Mouse (Mus musculus) megakaryocyte progenitor cell, adult 5-6 weeks (primary cell): Measurements from ENCODE around the gene Gm17409. TPM values are rescaled to one million over a fixed set of nuclear protein-coding genes. Genes with fewer than 3 reads are reported as not detected.

Source experiments
- ATAC-seq: replicated peaks from 2 replicates; pipeline ENCODE4 v1.8.0; 2016; ENCODE audit warnings: mild to moderate bottlenecking, moderate TSS enrichment, inconsistent platforms; ENCODE audit not compliant: poor library complexity
- total RNA-seq, 2 experiments: library from RNA; stranded (forward) in 1 of 2; stranded (reverse) in 1 of 2; fragments of 157-497, 149-512 nt in 1 of 2; fragments of 200-1000 nt in 1 of 2; gene quantifications; 2 replicates each; pipeline versions ENCODE4 v1.2.3 to v1.2.4; 2015 to 2017

The Gm17409 gene
- total RNA-seq, 2 experiments from 2014 or later = not detected

DNA sequence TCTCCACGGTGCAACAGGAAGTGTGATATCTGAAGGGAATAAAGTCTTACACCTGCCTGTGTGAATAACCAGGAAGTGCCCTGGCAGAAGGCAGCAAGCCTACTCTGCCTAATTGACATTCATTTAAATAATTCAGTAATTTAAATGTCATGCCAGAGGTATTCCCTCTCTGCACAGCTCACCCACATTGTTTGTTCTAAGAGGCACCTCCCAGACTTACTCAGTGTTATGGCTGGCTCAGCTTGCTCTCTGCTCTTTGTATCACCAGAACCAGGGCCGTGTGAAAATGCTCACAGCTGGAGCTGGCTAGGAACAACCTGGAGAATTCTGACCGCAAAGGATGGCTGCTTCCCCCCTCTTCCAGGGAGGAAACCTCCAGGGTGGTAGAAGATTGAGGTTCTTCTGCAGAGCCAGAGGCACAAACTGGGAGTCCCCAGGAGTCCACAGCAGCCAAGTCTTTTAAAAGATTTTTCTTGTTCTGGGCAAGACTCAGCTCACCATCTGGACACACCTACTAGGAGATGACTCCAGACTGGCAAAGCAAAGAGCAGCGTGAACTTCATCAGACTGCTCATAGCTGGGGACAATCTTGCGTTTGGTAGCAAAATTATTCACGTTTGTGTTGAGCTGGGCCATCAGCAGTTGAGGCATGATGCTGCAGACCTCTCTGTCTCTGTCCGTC, 14.5 kb downstream of the Gm17409 start:
- no peak for ATAC-seq

- ATAC-seq = peak; percentile 11; the same call in 1 of the 2 replicates
Observed at GRCm38 (mm10) chr2:58485152-58485551, 15.2 kb downstream of the Gm17409 start.

- ATAC-seq = no peak
Observed at GRCm38 (mm10) chr2:58485683-58486082, 15.8 kb downstream of the Gm17409 start.

- no peak for ATAC-seq
Observed at GRCm38 (mm10) chr2:58486441-58487278, 16.7 kb downstream of the Gm17409 start.

- no peak for ATAC-seq
Observed at GRCm38 (mm10) chr2:58487279-58487560, 17.3 kb downstream of the Gm17409 start.

DNA sequence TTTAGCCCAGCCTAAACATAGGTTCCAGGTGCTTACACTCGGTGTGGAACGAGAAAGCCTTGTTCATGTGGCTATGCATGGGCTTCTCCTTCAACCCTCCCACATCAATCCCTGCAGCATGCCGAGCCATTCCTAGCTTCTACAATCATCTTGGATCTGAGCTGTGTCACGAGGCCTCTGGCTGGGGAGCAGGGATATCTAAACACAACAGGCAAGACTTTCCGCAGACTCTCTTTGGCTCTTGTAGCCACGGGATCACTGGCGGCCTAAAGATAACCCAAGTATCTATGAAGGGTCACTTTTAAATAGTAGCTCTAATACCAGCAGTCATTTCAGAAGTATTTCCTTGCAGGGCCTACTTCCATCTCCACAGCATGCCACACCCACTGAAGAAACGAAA, 18.5 kb downstream of the Gm17409 start:
- ATAC-seq = no peak

DNA sequence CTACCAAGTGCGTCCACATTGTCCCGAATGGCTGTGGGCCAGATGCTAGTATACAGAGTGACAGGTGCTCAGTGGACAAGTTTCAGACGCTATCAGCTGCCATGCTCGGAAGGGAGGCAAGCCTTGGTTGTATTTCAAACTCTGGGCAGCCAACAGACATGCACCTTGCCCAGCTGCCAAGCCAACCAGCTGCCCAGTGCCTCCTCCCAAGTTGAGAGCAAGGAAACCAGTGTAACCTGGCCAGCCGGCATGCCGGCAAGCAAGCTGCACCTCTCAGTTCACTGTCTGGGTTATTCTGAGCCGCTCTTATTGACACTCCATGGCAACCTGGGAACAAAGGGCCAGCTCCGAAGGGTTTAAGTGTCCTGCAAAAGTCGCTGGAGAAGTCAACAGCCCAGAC, 19.4 kb downstream of the Gm17409 start:
- ATAC-seq = no peak

- no peak for ATAC-seq
Observed at GRCm38 (mm10) chr2:58493685-58494635, 24.0 kb downstream of the Gm17409 start.

DNA sequence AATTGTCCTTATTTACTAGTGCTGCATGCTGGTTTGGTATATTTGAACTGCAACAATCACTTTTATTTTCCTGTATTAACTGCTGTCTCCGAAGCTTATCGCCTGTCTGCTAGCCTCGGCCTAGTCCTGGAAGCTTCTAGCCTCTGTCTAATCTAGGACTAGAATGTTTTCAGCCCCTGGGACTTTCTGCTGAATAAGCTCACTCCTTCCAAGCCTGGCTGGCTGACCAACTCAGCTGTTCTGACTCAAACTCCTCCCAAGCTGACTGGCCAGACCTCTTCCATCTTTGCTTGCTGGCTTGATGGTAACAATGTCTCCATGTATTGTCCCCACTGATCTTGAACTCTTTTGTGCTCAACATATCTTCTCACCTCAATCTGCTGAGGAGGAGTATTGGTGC, 25.4 kb downstream of the Gm17409 start:
- ATAC-seq = no peak

DNA sequence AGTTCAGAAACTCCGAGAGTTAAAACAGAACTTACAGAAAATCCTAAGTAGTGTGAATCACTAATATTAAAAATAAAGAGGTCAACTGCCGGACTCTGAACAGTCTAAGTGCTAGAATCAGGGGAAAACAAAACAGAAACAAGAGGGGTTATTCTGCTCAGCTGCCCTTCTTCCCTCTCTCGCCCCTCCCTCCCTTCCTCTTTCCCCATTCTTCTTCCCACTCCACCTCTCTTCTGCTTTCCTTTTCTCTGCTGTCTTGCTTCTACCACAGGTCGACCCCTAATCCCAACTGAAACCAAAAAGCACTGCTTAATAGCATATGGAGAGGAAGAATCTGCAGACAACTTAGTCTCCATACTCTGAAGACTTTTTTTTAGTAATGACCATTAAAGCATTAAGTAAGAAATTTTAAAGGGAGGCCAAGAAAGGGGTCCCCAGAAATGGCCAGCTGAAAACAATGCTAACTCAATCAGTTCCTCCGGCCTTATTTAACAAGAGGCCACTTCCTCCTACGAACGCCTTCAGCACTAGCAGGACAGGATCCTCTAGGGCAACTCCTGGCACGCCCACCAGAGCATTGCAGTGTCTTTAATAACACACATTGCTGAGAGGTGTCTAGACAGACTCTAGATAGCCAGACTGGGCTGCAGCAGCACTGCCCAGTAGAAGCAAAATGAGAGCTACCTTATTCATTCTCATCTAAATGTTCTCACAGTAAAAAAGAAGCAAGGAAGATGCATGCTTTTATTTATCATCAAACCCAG, 26.9 kb downstream of the Gm17409 start:
- peak; percentile 76 for ATAC-seq

DNA sequence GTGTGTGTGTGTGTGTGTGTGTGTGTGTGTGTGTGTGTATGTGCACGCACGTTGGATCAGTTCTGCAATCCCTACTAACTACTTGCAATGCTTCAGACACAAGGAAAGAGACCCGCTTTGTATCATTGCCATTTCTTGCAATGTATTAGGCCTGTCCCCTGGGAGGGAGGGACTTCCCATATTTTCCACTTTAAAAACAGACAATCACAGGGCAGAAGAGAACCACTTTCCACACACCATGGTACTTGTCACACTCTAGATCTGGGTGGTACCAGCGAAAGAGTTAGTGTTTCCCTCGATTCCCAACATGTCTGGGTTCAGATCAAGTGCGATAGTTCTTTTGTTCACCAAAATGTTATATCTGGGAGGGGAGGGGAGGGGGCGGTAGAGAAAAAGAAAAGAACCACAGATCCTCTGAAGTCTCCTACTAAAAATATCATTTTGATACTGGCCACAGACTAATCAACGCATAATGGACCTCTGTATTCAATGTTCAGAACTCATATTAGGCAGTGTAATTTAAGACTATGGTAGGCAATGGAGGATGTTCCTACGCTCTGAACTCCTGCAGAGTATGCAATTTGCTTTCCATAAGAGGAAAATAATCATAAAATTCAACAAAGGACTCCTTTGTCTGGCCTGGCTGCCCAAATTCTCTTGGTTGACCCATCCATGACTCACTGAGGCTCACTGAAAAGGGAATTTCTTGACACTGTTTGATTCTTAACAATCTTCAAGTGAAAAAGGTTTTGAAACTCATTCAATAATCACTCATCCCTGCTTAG, 35.6 kb downstream of the Gm17409 start:
- ATAC-seq = no peak

DNA sequence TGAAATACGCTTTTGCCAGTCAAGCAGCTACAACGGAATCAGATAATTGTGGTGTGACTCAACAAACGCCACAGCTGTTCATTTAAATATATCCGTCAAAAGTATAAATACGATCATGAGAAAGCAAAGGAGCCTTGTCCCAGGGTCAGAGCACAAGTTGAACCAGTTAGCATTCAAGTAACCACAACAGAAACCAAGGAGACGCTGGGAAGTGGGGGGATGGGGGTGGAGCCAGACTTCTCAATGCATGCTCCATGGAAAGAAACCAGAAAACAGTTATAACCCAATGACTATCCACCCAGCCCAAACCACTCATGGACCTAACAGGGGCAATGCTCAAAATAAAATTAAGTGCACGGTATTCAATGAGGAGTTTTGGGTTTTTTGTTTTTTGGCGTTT, 40.3 kb downstream of the Gm17409 start:
- no peak for ATAC-seq

DNA sequence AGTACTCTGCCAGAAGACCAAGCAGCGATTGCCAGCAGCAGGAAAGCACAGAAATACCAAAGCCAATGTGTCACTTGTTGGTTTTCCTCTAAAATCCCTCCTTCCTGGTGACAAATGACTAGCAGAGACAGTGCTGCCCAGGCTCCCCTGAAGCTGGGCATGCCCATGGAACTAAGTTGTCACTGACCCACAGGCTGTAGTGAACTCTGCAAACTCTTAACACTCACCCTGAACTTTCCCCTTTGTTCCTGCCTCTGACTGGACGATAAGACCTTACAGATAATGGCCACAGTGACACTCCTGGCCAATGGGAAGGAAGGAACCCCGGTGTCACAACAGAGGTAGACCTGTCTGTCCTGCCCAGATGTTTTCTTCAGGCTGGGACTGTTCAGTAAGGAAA, 43.3 kb downstream of the Gm17409 start:
- ATAC-seq = no peak

GRCm38 (mm10) chr2:58514489-58514888, 44.6 kb downstream of the Gm17409 start:
- no peak for ATAC-seq

GRCm38 (mm10) chr2:58516000-58516399, 46.1 kb downstream of the Gm17409 start:
- no peak for ATAC-seq

DNA sequence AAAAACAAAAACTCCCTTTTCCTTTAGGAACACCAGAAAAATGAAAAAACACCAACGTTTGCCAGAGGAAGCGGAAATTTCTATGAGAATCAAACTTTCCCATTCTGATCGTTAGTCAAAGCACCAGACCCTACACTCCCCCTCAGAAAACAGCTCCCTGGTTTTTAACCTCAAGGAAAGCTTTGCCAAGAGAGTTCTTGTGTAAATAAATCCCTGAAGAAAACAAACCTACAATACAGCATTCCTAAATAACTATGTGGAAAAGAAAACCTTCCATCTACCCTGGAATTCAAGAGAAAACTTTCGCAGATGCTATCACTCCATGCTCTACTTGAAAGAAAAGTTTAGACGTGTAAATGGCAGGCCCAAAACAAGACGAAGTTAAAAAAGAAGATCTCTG, 47.0 kb downstream of the Gm17409 start:
- no peak for ATAC-seq

DNA sequence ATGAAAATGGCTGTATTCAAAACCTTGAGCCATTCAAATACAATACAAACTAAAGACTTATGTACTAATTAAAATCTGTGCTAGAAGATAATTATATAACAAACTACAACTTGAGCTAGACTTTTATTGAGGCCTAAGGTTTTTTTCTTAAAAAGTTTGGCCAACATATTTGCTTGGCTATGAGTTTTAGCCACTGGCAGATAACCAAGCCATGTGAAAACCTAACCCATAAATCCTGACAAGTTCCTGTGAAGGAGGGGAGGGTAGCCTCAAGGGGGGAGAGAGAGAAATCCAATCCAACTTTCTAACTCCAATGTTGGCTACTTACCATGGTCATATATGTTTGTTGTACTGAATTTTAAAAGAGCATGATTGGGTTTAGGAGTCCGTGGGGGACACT, 48.6 kb downstream of the Gm17409 start:
- no peak for ATAC-seq
